Mouse (Mus musculus): ENCODE results near the gene Myo9a.

The Myo9a gene

DNA sequence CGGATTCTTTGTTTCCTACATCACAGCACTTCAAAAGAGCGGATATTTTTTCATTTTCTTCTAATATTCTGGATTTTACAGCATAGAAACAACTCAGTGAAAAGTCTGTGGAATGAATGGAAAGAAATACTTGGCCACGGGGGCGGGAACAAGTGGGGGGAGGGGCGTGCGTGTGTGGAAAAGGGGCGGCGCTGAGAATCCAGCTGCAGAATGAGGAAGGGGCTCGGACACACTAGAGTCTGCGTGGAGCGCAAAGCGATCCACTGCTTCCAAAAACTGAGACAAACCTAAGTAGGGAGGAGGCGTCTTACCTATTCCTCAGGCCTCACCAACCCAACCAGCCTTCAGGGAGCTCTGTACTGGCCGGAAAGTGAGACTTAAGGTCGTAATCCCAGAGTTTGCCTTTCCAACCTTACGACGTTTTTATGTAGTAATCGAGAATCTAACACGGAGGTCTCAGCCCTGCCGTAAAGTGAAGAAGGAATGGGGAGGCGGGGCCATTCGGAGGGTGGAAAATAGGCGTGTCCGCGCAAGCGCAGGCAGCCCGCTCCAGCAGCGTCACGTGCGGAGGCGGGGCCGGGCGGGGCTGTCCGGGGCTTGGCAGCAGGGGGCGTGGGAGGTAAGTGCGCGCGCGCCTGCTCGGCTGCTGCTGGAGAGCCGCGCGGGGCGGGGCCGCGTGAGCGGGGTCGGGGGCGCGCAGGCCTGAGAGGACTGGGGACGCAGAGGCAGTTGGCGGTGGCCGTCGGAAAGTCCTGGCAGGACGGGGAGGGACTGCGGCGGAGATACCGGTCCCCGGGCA, at the start of gene Myo9a, which contains the start of gene Senp8:
Gene Myo9a (plus strand): TSS at position 630 of the 799 bp plus-strand sequence.
Gene Senp8 (minus strand): TSS at position 444 of the 799 bp plus-strand sequence.
- TF ChIP-seq GATA4 (IDR thresholded peaks at IDR 0.05; ENCODE audit: insufficient replicate concordance, low read length): peak; percentile 66; the same call in 1 of the 2 replicates

DNA sequence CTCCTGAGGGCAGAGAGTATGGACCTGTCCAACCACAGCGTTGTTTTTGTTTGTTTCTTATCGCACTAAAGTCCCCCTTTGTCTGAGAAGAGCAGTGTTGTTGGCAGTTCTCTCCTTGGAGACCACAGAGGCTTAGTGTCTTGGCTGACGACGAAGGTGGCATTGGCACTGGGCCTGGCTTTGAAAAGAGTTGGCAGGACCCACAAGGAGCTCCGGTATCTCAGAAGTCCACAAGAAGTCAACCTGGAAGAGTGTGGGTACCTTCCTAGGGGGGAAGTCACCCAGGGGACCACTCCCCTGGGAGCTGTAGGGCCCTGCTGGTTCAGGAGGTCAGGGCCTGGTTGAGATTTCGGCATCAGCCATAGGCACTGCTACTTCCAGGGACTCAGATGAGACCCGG, 49.6 kb upstream of the Myo9a start:
- TF ChIP-seq GATA4 (IDR thresholded peaks at IDR 0.05; ENCODE audit: insufficient replicate concordance, low read length): no peak

DNA sequence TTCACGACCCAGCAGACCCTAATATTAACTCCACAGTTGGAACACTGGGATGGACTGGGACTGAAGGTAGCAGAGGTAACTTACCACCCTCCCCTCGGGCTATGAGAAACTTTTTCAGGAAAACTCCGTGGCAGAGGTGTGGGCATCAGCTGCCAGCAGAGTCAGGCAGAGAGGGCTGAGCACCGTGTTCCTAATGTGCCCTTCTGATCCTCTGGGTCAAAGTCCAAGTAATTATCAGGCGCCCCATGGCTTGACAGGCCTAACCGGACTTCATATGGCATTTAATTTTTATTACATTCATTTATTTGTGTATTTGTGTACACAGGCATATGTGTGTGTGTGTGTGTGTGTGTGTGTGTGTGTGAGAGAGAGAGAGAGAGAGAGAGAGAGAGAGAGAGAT, 47.6 kb upstream of the Myo9a start:
- TF ChIP-seq GATA4 (IDR thresholded peaks at IDR 0.05; ENCODE audit: insufficient replicate concordance, low read length): no peak

DNA sequence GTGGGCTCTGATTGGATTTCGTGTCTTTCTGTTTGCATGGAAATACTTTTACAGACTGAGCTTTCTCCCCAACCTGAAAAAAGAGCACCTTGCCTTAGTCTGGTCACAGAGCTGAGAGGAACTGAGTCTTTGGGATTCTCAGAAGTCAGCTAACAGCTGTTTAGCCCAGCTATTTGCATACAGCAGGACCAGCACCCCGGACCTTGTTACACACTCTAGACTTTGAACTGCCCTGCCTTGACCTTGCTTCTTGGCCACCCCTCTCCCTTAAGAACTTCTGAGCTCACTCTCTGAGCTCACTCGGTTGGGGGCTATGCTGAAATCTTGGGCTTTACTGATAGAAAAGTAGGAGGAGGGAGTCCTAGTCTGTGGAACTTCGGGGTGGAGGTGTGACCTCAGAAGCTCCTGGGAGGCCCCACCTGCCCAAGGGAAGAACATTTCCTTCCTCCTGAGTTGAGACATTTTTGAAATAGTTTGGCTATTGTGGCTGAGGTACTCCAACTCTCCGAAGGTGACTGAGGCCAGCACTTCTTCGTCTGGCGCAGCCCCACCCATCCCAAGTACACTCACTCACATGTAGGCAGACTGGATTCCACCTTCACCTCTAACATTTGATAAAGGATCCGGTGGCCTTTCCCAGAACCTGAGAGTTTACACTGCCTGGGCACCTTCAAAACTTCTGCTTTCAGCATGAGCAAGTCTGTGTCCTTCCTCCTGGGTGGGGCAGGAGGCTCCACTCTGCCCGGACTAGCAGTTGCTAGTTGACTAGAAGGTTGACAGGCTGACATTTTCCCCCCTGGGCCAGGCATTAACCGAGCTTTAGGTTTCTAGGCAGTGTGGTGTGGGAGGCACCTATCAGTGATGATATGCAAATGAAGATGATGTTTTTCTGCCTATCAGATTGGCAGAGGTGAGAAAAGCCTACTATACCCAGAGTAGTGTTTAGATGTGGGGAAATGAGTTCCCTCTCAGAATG, 43.6 kb upstream of the Myo9a start:
- no peak for TF ChIP-seq GATA4 (IDR thresholded peaks at IDR 0.05; ENCODE audit: insufficient replicate concordance, low read length)

DNA sequence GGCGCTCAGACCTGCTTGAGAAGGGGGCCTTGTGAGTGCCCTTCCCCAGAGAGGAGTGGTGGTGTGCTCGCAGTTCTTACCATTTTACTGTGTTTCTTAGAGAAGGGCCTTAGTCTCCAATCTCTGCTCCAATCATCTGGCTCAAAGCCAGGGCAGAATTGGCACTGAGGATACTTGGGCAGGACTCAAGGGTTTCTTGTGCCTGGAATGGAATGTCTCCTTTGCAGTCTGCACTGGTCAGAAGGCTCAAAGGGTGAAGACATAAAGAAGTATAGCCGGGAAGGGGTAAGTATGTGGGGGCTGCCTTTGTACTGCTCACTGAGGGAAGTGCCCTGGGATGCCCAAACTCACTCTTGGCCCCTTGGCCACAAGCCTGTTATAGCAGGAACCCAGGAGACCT, 41.5 kb upstream of the Myo9a start:
- no peak for TF ChIP-seq GATA4 (IDR thresholded peaks at IDR 0.05; ENCODE audit: insufficient replicate concordance, low read length)

DNA sequence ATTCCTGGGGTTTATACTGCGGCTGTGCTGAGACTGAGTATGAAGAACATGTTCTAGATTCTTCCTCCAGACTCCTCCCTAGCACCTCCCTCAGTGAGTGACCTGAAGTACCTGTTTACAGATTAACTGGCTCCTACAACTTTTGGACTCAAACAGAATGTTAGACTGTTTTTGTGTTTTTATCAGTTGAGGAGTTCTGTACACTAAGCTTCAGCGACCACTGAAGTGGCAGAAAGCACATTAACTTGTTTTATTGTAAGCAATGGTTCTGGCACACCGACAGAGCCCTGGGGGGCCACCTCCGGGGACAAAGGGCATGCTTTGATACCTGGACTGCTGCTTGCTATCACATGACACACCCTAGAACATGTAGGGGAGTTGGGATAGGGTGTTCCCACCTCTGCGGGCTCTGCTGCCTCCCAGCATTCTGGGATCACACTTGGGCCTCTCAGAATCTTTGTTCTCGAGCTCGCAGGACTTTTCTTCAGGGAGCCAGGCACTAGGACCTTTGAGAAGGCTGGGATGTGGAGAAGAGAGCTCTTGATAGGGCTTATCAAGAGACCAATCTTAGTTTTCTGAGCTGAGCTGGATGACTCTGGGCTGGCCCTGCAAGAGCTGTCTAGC, 34.3 kb upstream of the Myo9a start:
- TF ChIP-seq GATA4 (IDR thresholded peaks at IDR 0.05; ENCODE audit: insufficient replicate concordance, low read length): no peak

DNA sequence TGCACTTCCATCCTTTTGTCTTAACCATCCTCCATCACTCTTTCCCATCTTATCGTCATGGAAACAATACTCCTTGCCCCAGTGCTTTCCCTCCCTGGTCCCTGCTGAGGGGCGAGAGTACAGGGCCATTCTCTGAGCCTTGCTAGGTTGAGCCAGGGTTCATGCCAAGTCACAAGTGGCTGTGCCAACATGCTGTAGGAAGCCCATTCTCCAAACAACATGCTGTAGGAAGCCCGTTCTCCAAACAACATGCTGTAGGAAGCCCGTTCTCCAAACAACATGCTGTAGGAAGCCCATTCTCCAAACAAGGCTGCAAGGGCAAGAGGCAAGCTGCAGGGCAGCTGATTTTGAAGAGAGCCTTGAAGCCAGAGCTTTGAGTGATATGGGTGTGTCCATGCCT, 32.5 kb upstream of the Myo9a start:
- no peak for TF ChIP-seq GATA4 (IDR thresholded peaks at IDR 0.05; ENCODE audit: insufficient replicate concordance, low read length)

DNA sequence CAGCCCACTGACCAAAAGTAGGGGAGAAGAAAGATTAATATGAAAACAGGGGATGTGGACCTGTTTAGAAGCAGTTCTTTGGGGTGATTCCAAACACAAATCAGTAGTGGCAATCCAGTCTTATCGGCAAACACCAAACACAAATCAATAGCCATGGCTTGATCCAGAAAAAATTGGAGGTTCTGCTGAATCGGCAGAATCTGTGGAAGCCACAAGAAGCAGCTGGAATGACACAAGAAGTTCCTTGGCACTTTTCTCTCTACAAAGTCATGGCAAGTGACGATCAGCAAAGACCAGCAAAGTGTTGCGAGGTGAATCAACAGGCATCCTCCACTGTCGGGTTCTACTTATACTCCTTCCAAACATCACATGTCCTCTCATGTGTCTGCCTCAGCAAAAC, 29.6 kb upstream of the Myo9a start:
- no peak for TF ChIP-seq GATA4 (IDR thresholded peaks at IDR 0.05; ENCODE audit: insufficient replicate concordance, low read length)

DNA sequence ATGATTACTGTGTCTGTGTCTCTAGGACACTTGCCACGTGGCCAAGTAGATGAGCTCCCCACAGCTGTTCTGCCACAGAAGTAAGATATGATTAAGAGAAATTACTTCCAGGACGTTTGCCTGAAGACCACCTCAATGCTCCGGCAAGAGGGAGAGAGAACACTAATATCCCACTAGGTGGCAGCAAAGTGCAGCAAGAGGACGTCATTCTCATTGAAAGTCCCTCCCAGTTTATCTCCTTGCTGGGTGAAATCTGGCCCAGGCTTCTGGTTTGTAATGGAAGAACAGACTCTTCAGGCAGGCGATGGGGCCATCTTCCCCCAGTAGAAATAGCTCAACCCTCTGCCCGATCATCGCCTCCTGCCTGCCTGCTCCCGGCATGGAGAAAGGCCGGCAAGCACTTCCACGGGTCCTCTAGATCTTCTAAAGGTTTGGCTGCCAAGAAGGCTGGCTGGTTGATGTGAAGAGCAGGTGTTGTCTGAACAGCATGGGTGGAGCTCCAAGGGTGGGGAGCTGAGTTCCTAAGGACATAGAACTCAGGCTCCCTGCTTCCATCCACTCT, 27.5 kb upstream of the Myo9a start:
- no peak for TF ChIP-seq GATA4 (IDR thresholded peaks at IDR 0.05; ENCODE audit: insufficient replicate concordance, low read length)

DNA sequence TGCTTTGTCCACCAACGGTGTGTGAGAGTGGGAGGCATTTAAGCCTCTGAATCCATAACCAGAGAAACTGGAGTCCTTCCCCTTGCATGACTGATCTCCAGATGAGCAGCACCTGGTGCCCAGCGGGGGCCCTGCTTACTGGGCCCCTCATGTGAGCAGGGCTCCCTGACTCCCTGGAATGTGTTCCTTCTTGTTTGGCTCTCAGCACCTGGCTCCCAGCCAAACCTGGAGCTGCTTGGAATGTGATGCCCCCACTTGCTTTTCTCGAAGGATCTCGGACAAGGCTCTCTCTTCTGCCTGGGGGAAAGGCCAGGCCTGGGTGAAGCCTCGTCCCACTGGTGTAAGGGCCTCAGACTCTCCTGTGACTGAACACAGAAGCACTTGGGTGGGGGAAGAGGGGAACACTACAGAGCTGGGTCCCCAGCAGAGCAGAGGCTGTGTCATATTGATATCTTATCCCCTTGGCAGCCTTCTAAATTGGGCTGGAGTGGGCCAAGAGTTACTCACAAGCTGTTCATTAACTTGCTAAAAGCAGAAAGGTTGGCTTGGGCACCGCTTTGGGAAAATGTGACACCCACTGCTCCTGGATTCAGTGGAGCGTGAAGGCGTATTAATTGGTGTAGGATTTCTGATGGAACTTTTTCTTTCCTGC, 26.8 kb upstream of the Myo9a start:
- TF ChIP-seq GATA4 (IDR thresholded peaks at IDR 0.05; ENCODE audit: insufficient replicate concordance, low read length): no peak

DNA sequence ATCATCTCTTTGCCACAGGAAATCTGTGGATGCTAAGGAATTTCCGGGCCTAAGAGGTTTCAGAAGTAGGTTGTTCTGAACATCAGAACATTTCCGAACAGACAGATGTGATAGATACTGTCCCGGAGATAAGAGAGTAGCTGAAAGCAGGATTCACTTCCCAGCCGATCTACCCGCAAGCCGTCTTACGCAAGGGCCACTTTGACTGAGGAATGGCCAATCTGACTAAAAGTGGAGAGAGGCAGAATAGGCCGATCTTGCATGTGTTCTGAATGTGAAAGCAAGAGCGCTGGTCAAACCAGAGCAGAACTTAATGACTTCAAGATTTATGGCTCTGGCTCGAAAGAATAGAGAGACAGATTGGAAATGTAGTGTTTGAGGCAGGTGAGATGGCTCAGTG, 25.2 kb upstream of the Myo9a start:
- no peak for TF ChIP-seq GATA4 (IDR thresholded peaks at IDR 0.05; ENCODE audit: insufficient replicate concordance, low read length)

DNA sequence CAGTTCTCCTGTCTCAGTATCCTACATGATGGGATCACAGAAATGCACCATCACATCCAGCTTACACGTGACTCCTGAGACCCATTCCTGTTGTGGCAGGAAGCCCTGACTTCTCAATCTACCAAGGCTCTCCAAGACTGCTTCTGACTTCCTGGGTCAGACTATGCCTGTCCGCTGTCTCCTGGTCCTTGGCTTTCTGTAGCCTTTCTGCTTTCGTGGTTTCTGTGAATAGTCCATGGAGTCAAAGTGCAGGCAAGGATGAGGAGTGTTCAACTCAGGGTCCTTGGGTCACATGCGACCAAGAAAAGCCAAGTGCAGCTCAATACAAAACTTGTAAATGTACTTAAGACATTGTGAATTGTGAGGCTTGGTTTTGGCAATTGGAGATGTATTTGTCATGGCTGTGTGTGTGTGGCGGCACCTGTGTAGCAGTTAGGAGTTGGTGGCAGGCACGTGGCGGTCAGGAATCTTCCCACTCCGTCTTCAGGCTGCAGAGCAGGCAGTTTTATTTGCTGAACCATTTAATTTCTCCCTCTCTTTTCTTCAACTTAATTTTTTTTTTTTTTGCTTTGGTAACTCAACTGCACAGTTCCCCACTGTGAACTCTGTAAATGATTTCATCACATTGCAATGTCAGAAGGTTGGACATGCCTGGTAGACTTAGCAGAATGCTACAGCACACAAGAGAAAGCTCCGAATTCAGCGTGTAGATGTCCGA, 23.0 kb upstream of the Myo9a start:
- no peak for TF ChIP-seq GATA4 (IDR thresholded peaks at IDR 0.05; ENCODE audit: insufficient replicate concordance, low read length)

DNA sequence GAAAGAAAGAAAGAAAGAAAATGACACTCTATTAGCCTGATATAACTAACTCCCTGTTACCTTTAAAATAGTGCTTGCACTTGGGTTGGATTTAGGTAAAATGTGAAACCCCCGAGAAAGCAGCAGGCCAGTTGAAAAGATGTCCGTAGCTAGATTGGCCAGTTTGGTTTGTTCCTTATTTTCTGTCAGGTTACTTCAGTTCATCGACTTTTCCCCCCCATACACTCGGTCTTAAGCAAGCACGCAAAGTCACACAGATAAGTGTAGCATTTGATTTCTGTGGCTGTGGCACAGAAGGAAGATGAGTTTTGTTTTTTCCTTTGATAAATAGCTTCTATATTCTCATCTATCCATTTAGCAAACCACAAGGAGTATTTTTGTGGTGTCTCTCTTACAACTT, 19.6 kb upstream of the Myo9a start:
- TF ChIP-seq GATA4 (IDR thresholded peaks at IDR 0.05; ENCODE audit: insufficient replicate concordance, low read length): no peak

DNA sequence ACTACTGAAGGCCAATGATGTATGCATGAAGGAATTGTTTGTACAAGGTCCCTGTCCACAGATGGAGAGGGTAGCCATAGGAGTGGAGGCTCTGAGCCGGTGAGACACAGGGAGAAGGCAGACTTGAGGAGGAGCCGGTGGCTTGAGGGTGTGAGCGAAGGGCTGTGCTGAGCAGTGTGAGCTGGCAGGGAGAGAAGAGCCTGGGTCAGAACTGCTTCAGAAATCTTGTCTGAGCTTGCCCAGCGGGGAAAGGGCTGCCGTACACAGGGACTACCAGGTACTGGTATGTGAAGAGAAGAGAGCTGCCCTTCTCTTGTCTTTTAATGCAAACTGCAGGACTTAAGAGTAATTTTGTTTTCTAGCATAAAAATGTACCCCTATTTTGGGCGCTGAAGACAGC, 17.6 kb upstream of the Myo9a start:
- no peak for TF ChIP-seq GATA4 (IDR thresholded peaks at IDR 0.05; ENCODE audit: insufficient replicate concordance, low read length)

All from liver, adult (tissue).